Mouse (Mus musculus): ENCODE measurements around the gene Becn1. TPM values are rescaled to one million over a fixed set of nuclear protein-coding genes. Genes with fewer than 3 reads are reported as not detected.

The Becn1 gene
- polyA plus RNA-seq (2014; fragmentation: Nextera tagmentation; extraction: Ambion mirVana): 138 and 154 TPM in 2 replicates

- H3K4me1 ChIP-seq (ENCODE audit: control insufficient read depth, insufficient read depth, low read length): peaks cover 13% of the 10 kb centered on the region
- no peaks in the 10 kb centered on the region for H3K9me3 ChIP-seq (replicated peaks; ENCODE audit: control insufficient read depth, low read length)
- peak within 1 kb of the TSS; percentile 35; the same call in 1 of the 2 replicates for H3K27ac ChIP-seq (ENCODE audit: low read depth, low read length)
- no peaks in the 10 kb centered on the region for H3K27me3 ChIP-seq (ENCODE audit: control insufficient read depth, insufficient read depth, low read length)
- peak; percentile 88 for ATAC-seq (replicated peaks; ENCODE audit: insufficient number of reproducible peaks, low FRiP score, low TSS enrichment)
- H3K36me3 ChIP-seq (ENCODE audit: control insufficient read depth, insufficient read depth, low read length): peaks cover 6% of the 10 kb centered on the region
- H3K9ac ChIP-seq (ENCODE audit: low read depth, low read length): peak within 1 kb of the TSS; percentile 86
- peak within 1 kb of the TSS; percentile 96 for H3K4me3 ChIP-seq (ENCODE audit: low read depth, low read length)
- 7% methylated on average over 39 of the region's 39 CpGs for WGBS (ENCODE audit: insufficient replicate concordance)
- H3K4me2 ChIP-seq: peak within 1 kb of the TSS; percentile 99
These were observed at the start of gene Becn1 for GRCm38 (mm10) chr11:101302004-101302798. Becn1 (minus strand) TSS chr11:101302286.

- Histone ChIP-seq H3K4me1 (ENCODE audit: control insufficient read depth, insufficient read depth, low read length) (0 out of 2 replicates have a peak, but pooled peaks cover 2% of the 10 kb centered on the region), H3K9ac (ENCODE audit: low read depth, low read length) (no peak overlapping the region), H3K27ac (ENCODE audit: low read depth, low read length) (no peak overlapping the region), H3K27me3 (ENCODE audit: control insufficient read depth, insufficient read depth, low read length) (no peaks in the 10 kb centered on the region), H3K4me2 (no peak overlapping the region), H3K4me3 (ENCODE audit: low read depth, low read length) (no peak overlapping the region), H3K9me3 (replicated peaks; ENCODE audit: control insufficient read depth, low read length) (no peaks in the 10 kb centered on the region), H3K36me3 (ENCODE audit: control insufficient read depth, insufficient read depth, low read length) (no peaks in the 10 kb centered on the region)
- WGBS (ENCODE audit: insufficient replicate concordance): 66% methylated on average over 3 of the region's 3 CpGs
- ATAC-seq (replicated peaks; ENCODE audit: insufficient number of reproducible peaks, low FRiP score, low TSS enrichment): no peak
These were observed 49.6 kb upstream of the Becn1 start for GRCm38 (mm10) chr11:101351721-101352111.

GRCm38 (mm10) chr11:101351100-101351720 lies 49.1 kb upstream of the Becn1 start:
- Histone ChIP-seq H3K4me3 (ENCODE audit: low read depth, low read length) (no peak overlapping the region), H3K4me1 (ENCODE audit: control insufficient read depth, insufficient read depth, low read length) (0 out of 2 replicates have a peak, but pooled peaks cover 2% of the 10 kb centered on the region), H3K36me3 (ENCODE audit: control insufficient read depth, insufficient read depth, low read length) (no peaks in the 10 kb centered on the region), H3K27me3 (ENCODE audit: control insufficient read depth, insufficient read depth, low read length) (no peaks in the 10 kb centered on the region), H3K9ac (ENCODE audit: low read depth, low read length) (no peak overlapping the region), H3K9me3 (replicated peaks; ENCODE audit: control insufficient read depth, low read length) (no peaks in the 10 kb centered on the region), H3K4me2 (no peak overlapping the region), H3K27ac (ENCODE audit: low read depth, low read length) (no peak overlapping the region)
- 57% methylated on average over 11 of the region's 11 CpGs for WGBS (ENCODE audit: insufficient replicate concordance)
- no peak for ATAC-seq (replicated peaks; ENCODE audit: insufficient number of reproducible peaks, low FRiP score, low TSS enrichment)

- Histone ChIP-seq H3K9me3 (replicated peaks; ENCODE audit: control insufficient read depth, low read length) (no peaks in the 10 kb centered on the region), H3K4me1 (ENCODE audit: control insufficient read depth, insufficient read depth, low read length) (0 out of 2 replicates have a peak, but pooled peaks cover 2% of the 10 kb centered on the region), H3K27me3 (ENCODE audit: control insufficient read depth, insufficient read depth, low read length) (no peaks in the 10 kb centered on the region), H3K9ac (ENCODE audit: low read depth, low read length) (no peak overlapping the region), H3K36me3 (ENCODE audit: control insufficient read depth, insufficient read depth, low read length) (no peaks in the 10 kb centered on the region), H3K4me3 (ENCODE audit: low read depth, low read length) (no peak overlapping the region), H3K27ac (ENCODE audit: low read depth, low read length) (no peak overlapping the region), H3K4me2 (no peak overlapping the region)
- 52% methylated on average over 3 of the region's 3 CpGs for WGBS (ENCODE audit: insufficient replicate concordance)
- ATAC-seq (replicated peaks; ENCODE audit: insufficient number of reproducible peaks, low FRiP score, low TSS enrichment): no peak
These were observed 47.1 kb upstream of the Becn1 start for GRCm38 (mm10) chr11:101349216-101349615.

- no peaks in the 10 kb centered on the region for H3K27me3 ChIP-seq (ENCODE audit: control insufficient read depth, insufficient read depth, low read length)
- H3K4me1 ChIP-seq (ENCODE audit: control insufficient read depth, insufficient read depth, low read length): 0 out of 2 replicates have a peak, but pooled peaks cover 2% of the 10 kb centered on the region
- H3K4me2 ChIP-seq: no peak overlapping the region
- H3K27ac ChIP-seq (ENCODE audit: low read depth, low read length): no peak overlapping the region
- no peaks in the 10 kb centered on the region for H3K36me3 ChIP-seq (ENCODE audit: control insufficient read depth, insufficient read depth, low read length)
- no peak overlapping the region for H3K9ac ChIP-seq (ENCODE audit: low read depth, low read length)
- ATAC-seq (replicated peaks; ENCODE audit: insufficient number of reproducible peaks, low FRiP score, low TSS enrichment): no peak
- H3K4me3 ChIP-seq (ENCODE audit: low read depth, low read length): no peak overlapping the region
- 60% methylated on average over 7 of the region's 7 CpGs for WGBS (ENCODE audit: insufficient replicate concordance)
- H3K9me3 ChIP-seq (replicated peaks; ENCODE audit: control insufficient read depth, low read length): no peaks in the 10 kb centered on the region
These were observed 46.7 kb upstream of the Becn1 start for GRCm38 (mm10) chr11:101348774-101349173.

GRCm38 (mm10) chr11:101347083-101347775 lies 45.1 kb upstream of the Becn1 start:
- H3K4me3 ChIP-seq (ENCODE audit: low read depth, low read length): no peak overlapping the region
- H3K4me1 ChIP-seq (ENCODE audit: control insufficient read depth, insufficient read depth, low read length): 0 out of 2 replicates have a peak, but pooled peaks cover 2% of the 10 kb centered on the region
- H3K4me2 ChIP-seq: no peak overlapping the region
- no peak overlapping the region for H3K27ac ChIP-seq (ENCODE audit: low read depth, low read length)
- no peaks in the 10 kb centered on the region for H3K27me3 ChIP-seq (ENCODE audit: control insufficient read depth, insufficient read depth, low read length)
- WGBS (ENCODE audit: insufficient replicate concordance): 58% methylated on average over 10 of the region's 10 CpGs
- no peak for ATAC-seq (replicated peaks; ENCODE audit: insufficient number of reproducible peaks, low FRiP score, low TSS enrichment)
- H3K36me3 ChIP-seq (ENCODE audit: control insufficient read depth, insufficient read depth, low read length): no peaks in the 10 kb centered on the region
- no peaks in the 10 kb centered on the region for H3K9me3 ChIP-seq (replicated peaks; ENCODE audit: control insufficient read depth, low read length)
- H3K9ac ChIP-seq (ENCODE audit: low read depth, low read length): no peak overlapping the region

- H3K4me3 ChIP-seq (ENCODE audit: low read depth, low read length): peak overlapping the region; percentile 38
- peaks cover 11% of the 10 kb centered on the region for H3K4me1 ChIP-seq (ENCODE audit: control insufficient read depth, insufficient read depth, low read length)
- H3K4me2 ChIP-seq: peak overlapping the region; percentile 69
- 3% methylated on average over 9 of the region's 9 CpGs for WGBS (ENCODE audit: insufficient replicate concordance)
- H3K36me3 ChIP-seq (ENCODE audit: control insufficient read depth, insufficient read depth, low read length): no peaks in the 10 kb centered on the region
- H3K9ac ChIP-seq (ENCODE audit: low read depth, low read length): peak overlapping the region; percentile 23; the same call in 1 of the 2 replicates
- peak overlapping the region; percentile 62 for H3K27ac ChIP-seq (ENCODE audit: low read depth, low read length)
- ATAC-seq (replicated peaks; ENCODE audit: insufficient number of reproducible peaks, low FRiP score, low TSS enrichment): peak; percentile 76; the same call in 1 of the 2 replicates
- H3K27me3 ChIP-seq (ENCODE audit: control insufficient read depth, insufficient read depth, low read length): no peaks in the 10 kb centered on the region
- H3K9me3 ChIP-seq (replicated peaks; ENCODE audit: control insufficient read depth, low read length): no peaks in the 10 kb centered on the region
These were observed 36.2 kb upstream of the Becn1 start for GRCm38 (mm10) chr11:101338123-101338760.

GRCm38 (mm10) chr11:101335685-101336084 lies 33.6 kb upstream of the Becn1 start:
- Histone ChIP-seq H3K27ac (ENCODE audit: low read depth, low read length) (no peak overlapping the region), H3K36me3 (ENCODE audit: control insufficient read depth, insufficient read depth, low read length) (no peaks in the 10 kb centered on the region), H3K4me1 (ENCODE audit: control insufficient read depth, insufficient read depth, low read length) (peaks cover 12% of the 10 kb centered on the region), H3K4me3 (ENCODE audit: low read depth, low read length) (no peak overlapping the region), H3K4me2 (no peak overlapping the region), H3K27me3 (ENCODE audit: control insufficient read depth, insufficient read depth, low read length) (no peaks in the 10 kb centered on the region), H3K9me3 (replicated peaks; ENCODE audit: control insufficient read depth, low read length) (no peaks in the 10 kb centered on the region), H3K9ac (ENCODE audit: low read depth, low read length) (no peak overlapping the region)
- WGBS (ENCODE audit: insufficient replicate concordance): 81% methylated on average over 9 of the region's 9 CpGs
- ATAC-seq (replicated peaks; ENCODE audit: insufficient number of reproducible peaks, low FRiP score, low TSS enrichment): no peak

Data from heart, embryonic 11.5 days (tissue).